Mouse (Mus musculus) duodenum, adult 2 months (tissue): Measurements from ENCODE around the gene Plxna2. TPM values are rescaled to one million over a fixed set of nuclear protein-coding genes. Genes with fewer than 3 reads are reported as not detected.

Experiments used
- polyA plus RNA-seq: library from polyadenylated mRNA; depleted of rRNA; stranded (reverse); fragments of >200 nt; gene quantifications from 2 replicates; pipeline ENCODE4 v1.2.3, GENCODE M21; 2012; ENCODE audit warnings: low replicate concordance; rRNA removed

Plxna2 gene
- 2.7 and 9.0 TPM in 2 replicates for polyA plus RNA-seq

DNA sequence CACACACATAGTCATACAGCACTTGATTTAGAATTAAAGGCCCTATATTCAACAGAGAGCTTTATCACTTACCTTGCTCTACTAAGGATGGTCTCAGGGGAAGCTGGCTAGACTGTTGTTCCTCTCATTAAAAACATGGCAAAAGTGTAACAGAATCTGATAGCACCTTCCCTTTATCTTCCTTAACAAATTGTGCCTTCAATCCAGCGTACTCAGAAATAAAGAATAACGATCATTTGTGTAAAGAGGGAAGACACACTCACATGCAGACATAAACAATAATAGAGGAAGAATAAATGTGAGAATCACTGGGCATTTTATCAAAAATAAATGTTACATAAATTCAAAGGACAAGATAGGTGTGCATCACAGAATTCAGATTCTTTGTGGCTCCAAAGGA, at the start of gene Plxna2:
Plxna2 (plus strand) TSS at position 301 of the 400 bp plus-strand sequence.

